Mouse (Mus musculus) forebrain, embryonic 16.5 days (tissue): ENCODE measurements around the gene Col13a1. TPM values are rescaled to one million over a fixed set of nuclear protein-coding genes. Genes with fewer than 3 reads are reported as not detected.

ENCODE experiments used
- ATAC-seq: fragments of 200-750 bp; cut with Nextera tagmentation; 2 replicates; pipeline ENCODE4 v1.8.0; 2017; ENCODE audit warnings: mild to moderate bottlenecking, moderate library complexity
- H3K27ac ChIP-seq: fragments of 300-500 bp; sonication (generic); 2 replicates; pipeline ENCODE4 v1.5.1; 2014; ENCODE audit warnings: low read length, control low read depth
- H3K27me3 ChIP-seq: fragments of 300-500 bp; sonication (generic); replicated peaks from 2 replicates; pipeline ENCODE4 v1.6.1; 2014; ENCODE audit warnings: low read length; ENCODE audit not compliant: control insufficient read depth, insufficient read depth
- H3K36me3 ChIP-seq: fragments of 300-500 bp; sonication (generic); 2 replicates; pipeline ENCODE4 v1.6.1; 2014; ENCODE audit not compliant: control insufficient read depth, insufficient read depth
- H3K4me1 ChIP-seq: fragments of 300-500 bp; sonication (generic); replicated peaks from 2 replicates; pipeline ENCODE4 v1.6.1; 2014; ENCODE audit warnings: low read length; ENCODE audit not compliant: control insufficient read depth, insufficient read depth
- H3K4me2 ChIP-seq: fragments of 300-500 bp; sonication (generic); 2 replicates; pipeline ENCODE4 v1.6.1; 2014; ENCODE audit warnings: mild to moderate bottlenecking, low read length, control low read depth
- H3K4me3 ChIP-seq: fragments of 300-500 bp; sonication (generic); replicated peaks from 2 replicates; pipeline ENCODE4 v1.5.1; 2014; ENCODE audit warnings: mild to moderate bottlenecking, low read length, control low read depth
- H3K9ac ChIP-seq: fragments of 300-500 bp; sonication (generic); replicated peaks from 2 replicates; pipeline ENCODE4 v1.6.1; 2014; ENCODE audit warnings: low read depth, low read length, control low read depth
- H3K9me3 ChIP-seq: fragments of 300-500 bp; sonication (generic); 2 replicates; pipeline ENCODE4 v1.6.1; 2016; ENCODE audit warnings: low read length; ENCODE audit not compliant: control insufficient read depth
- WGBS: fragments of 180-500 bp; shearing (Covaris S2); extraction: QIAGEN DNeasy Blood & Tissue Kit; methylation state at CpG from one replicate; pipeline ENCODE4 v1.1.7; 2014; 5-methylcytosine and 5-hydroxymethylcytosine counted together
- polyA plus RNA-seq: library from polyadenylated mRNA; unstranded; fragments of >200 nt; fragmentation: Nextera tagmentation; extraction: Ambion mirVana; gene quantifications from 2 replicates; pipeline ENCODE4 v1.2.1, GENCODE M21; 2015

Col13a1 gene
- polyA plus RNA-seq, 1 experiment from 2014 or later, result 0.98 TPM

- ATAC-seq, result no peak
- Histone ChIP-seq H3K9ac (no peak overlapping the region), H3K4me1 (no peaks in the 10 kb centered on the region), H3K27me3 (no peaks in the 10 kb centered on the region), H3K9me3 (no peaks in the 10 kb centered on the region), H3K4me3 (no peak overlapping the region), H3K4me2 (no peak overlapping the region), H3K27ac (no peak overlapping the region), H3K36me3 (no peaks in the 10 kb centered on the region)
- WGBS, result 27% methylated on average over 9 of the region's 9 CpGs
These were observed 87.8 kb downstream of the Col13a1 start for GRCm38 (mm10) chr10:61891138-61891537.

- H3K36me3 ChIP-seq, result no peaks in the 10 kb centered on the region
- no peak overlapping the region for H3K4me2 ChIP-seq
- no peak overlapping the region for H3K27ac ChIP-seq
- no peaks in the 10 kb centered on the region for H3K4me1 ChIP-seq
- ATAC-seq, result no peak
- no peak overlapping the region for H3K4me3 ChIP-seq
- no peaks in the 10 kb centered on the region for H3K9me3 ChIP-seq
- H3K27me3 ChIP-seq, result no peaks in the 10 kb centered on the region
- WGBS, result 96% methylated on average over 10 of the region's 10 CpGs
- H3K9ac ChIP-seq, result no peak overlapping the region
These were observed 88.6 kb downstream of the Col13a1 start for GRCm38 (mm10) chr10:61890294-61890693.

GRCm38 (mm10) chr10:61879427-61879826, 99.5 kb downstream of the Col13a1 start:
- no peak overlapping the region for H3K9ac ChIP-seq
- peak; percentile 43; the same call in 1 of the 2 replicates for ATAC-seq
- peaks cover 7% of the 10 kb centered on the region for H3K4me1 ChIP-seq
- WGBS, result 4% methylated on average over 4 of the region's 4 CpGs
- H3K4me2 ChIP-seq, result no peak overlapping the region
- H3K27me3 ChIP-seq, result no peaks in the 10 kb centered on the region
- H3K9me3 ChIP-seq, result no peaks in the 10 kb centered on the region
- no peak overlapping the region for H3K27ac ChIP-seq
- no peak overlapping the region for H3K4me3 ChIP-seq
- H3K36me3 ChIP-seq, result no peaks in the 10 kb centered on the region

GRCm38 (mm10) chr10:61877787-61878186, 101.1 kb downstream of the Col13a1 start:
- Histone ChIP-seq H3K36me3 (no peaks in the 10 kb centered on the region), H3K4me3 (no peak overlapping the region), H3K27me3 (no peaks in the 10 kb centered on the region), H3K4me1 (peaks cover 7% of the 10 kb centered on the region), H3K4me2 (no peak overlapping the region), H3K27ac (no peak overlapping the region), H3K9me3 (no peaks in the 10 kb centered on the region), H3K9ac (no peak overlapping the region)
- 9% methylated on average over 6 of the region's 6 CpGs for WGBS
- peak; percentile 59 for ATAC-seq

- H3K27me3 ChIP-seq, result no peaks in the 10 kb centered on the region
- peaks cover under 1% of the 10 kb centered on the region; the same call in 1 of the 2 replicates for H3K9me3 ChIP-seq
- H3K9ac ChIP-seq, result no peak overlapping the region
- no peak for ATAC-seq
- H3K4me1 ChIP-seq, result no peaks in the 10 kb centered on the region
- 89% methylated on average over 3 of the region's 3 CpGs for WGBS
- no peak overlapping the region for H3K4me3 ChIP-seq
- no peak overlapping the region for H3K4me2 ChIP-seq
- no peaks in the 10 kb centered on the region for H3K36me3 ChIP-seq
- H3K27ac ChIP-seq, result no peak overlapping the region
These were observed 109.1 kb downstream of the Col13a1 start for GRCm38 (mm10) chr10:61869796-61870195.

GRCm38 (mm10) chr10:61866045-61866580, 112.8 kb downstream of the Col13a1 start:
- Histone ChIP-seq H3K4me2 (no peak overlapping the region), H3K4me3 (no peak overlapping the region), H3K27me3 (no peaks in the 10 kb centered on the region), H3K27ac (no peak overlapping the region), H3K36me3 (no peaks in the 10 kb centered on the region), H3K9me3 (peaks cover 29% of the 10 kb centered on the region), H3K4me1 (no peaks in the 10 kb centered on the region), H3K9ac (no peak overlapping the region)
- ATAC-seq, result no peak
- 77% methylated on average over 11 of the region's 11 CpGs for WGBS

GRCm38 (mm10) chr10:61859451-61859850, 119.5 kb downstream of the Col13a1 start:
- Histone ChIP-seq H3K27me3 (no peaks in the 10 kb centered on the region), H3K27ac (no peak overlapping the region), H3K4me2 (no peak overlapping the region), H3K9me3 (peaks cover 25% of the 10 kb centered on the region), H3K9ac (no peak overlapping the region), H3K4me3 (no peak overlapping the region), H3K36me3 (no peaks in the 10 kb centered on the region), H3K4me1 (no peaks in the 10 kb centered on the region)
- 93% methylated on average over 2 of the region's 2 CpGs for WGBS
- ATAC-seq, result no peak

GRCm38 (mm10) chr10:61855139-61855675, 123.7 kb downstream of the Col13a1 start:
- H3K4me1 ChIP-seq, result no peaks in the 10 kb centered on the region
- H3K27me3 ChIP-seq, result no peaks in the 10 kb centered on the region
- ATAC-seq, result no peak
- no peaks in the 10 kb centered on the region for H3K36me3 ChIP-seq
- H3K9ac ChIP-seq, result no peak overlapping the region
- no peak overlapping the region for H3K27ac ChIP-seq
- no peak overlapping the region for H3K4me3 ChIP-seq
- no peak overlapping the region for H3K4me2 ChIP-seq
- H3K9me3 ChIP-seq, result no peaks in the 10 kb centered on the region
- 90% methylated on average over 8 of the region's 8 CpGs for WGBS

- 85% methylated on average over 8 of the region's 8 CpGs for WGBS
- H3K4me1 ChIP-seq, result no peaks in the 10 kb centered on the region
- H3K4me3 ChIP-seq, result no peak overlapping the region
- H3K27ac ChIP-seq, result no peak overlapping the region
- H3K27me3 ChIP-seq, result no peaks in the 10 kb centered on the region
- no peaks in the 10 kb centered on the region for H3K36me3 ChIP-seq
- no peak overlapping the region for H3K9ac ChIP-seq
- no peak overlapping the region for H3K4me2 ChIP-seq
- H3K9me3 ChIP-seq, result no peaks in the 10 kb centered on the region; the same call in 1 of the 2 replicates
- ATAC-seq, result no peak
These were observed 126.1 kb downstream of the Col13a1 start for GRCm38 (mm10) chr10:61852824-61853223.

GRCm38 (mm10) chr10:61848553-61848952, 130.4 kb downstream of the Col13a1 start:
- H3K4me2 ChIP-seq, result no peak overlapping the region
- no peak for ATAC-seq
- H3K36me3 ChIP-seq, result no peaks in the 10 kb centered on the region
- H3K27ac ChIP-seq, result no peak overlapping the region
- H3K4me1 ChIP-seq, result no peaks in the 10 kb centered on the region
- no peaks in the 10 kb centered on the region; the same call in 1 of the 2 replicates for H3K9me3 ChIP-seq
- no peaks in the 10 kb centered on the region for H3K27me3 ChIP-seq
- WGBS, result 76% methylated on average over 6 of the region's 6 CpGs
- no peak overlapping the region for H3K9ac ChIP-seq
- H3K4me3 ChIP-seq, result no peak overlapping the region
